Mouse (Mus musculus): Measurements from ENCODE around the gene Nt5c2. TPM values are rescaled to one million over a fixed set of nuclear protein-coding genes. Genes with fewer than 3 reads are reported as not detected.
"Not testable (repeated sequence)": the region's sequence is repeated elsewhere in the genome, so short reads cannot be mapped to it uniquely, and the experiment has no call there.

Gene Nt5c2
- total RNA-seq, 2 experiments from 2014 or later: 20.2 to 22.4 TPM

GRCm38 (mm10) chr19:46990625-46991024 is 24.3 kb downstream of the Nt5c2 start:
- not testable (repeated sequence) for ATAC-seq (replicated peaks; ENCODE audit: low FRiP score, poor library complexity, severe bottlenecking)

GRCm38 (mm10) chr19:46990153-46990518 is 24.8 kb downstream of the Nt5c2 start:
- no peak for ATAC-seq (replicated peaks; ENCODE audit: low FRiP score, poor library complexity, severe bottlenecking)

GRCm38 (mm10) chr19:46989479-46990152 is 25.3 kb downstream of the Nt5c2 start:
- ATAC-seq (replicated peaks; ENCODE audit: low FRiP score, poor library complexity, severe bottlenecking): 0 out of 2 replicates have a peak, but pooled peaks have one; percentile 21

- peak; percentile 66 for ATAC-seq (replicated peaks; ENCODE audit: low FRiP score, poor library complexity, severe bottlenecking)
These were observed 26.5 kb downstream of the Nt5c2 start for GRCm38 (mm10) chr19:46988231-46989087.

- no peak for ATAC-seq (replicated peaks; ENCODE audit: low FRiP score, poor library complexity, severe bottlenecking)
These were observed 27.3 kb downstream of the Nt5c2 start for GRCm38 (mm10) chr19:46987646-46988045.

- peak; percentile 42; the same call in 1 of the 2 replicates for ATAC-seq (replicated peaks; ENCODE audit: low FRiP score, poor library complexity, severe bottlenecking)
These were observed 30.0 kb downstream of the Nt5c2 start for GRCm38 (mm10) chr19:46984726-46985622.

- ATAC-seq (replicated peaks; ENCODE audit: low FRiP score, poor library complexity, severe bottlenecking): peak; percentile 79
These were observed 31.0 kb downstream of the Nt5c2 start for GRCm38 (mm10) chr19:46983966-46984380.

GRCm38 (mm10) chr19:46983352-46983965 is 31.5 kb downstream of the Nt5c2 start:
- ATAC-seq (replicated peaks; ENCODE audit: low FRiP score, poor library complexity, severe bottlenecking): peak; percentile 48

GRCm38 (mm10) chr19:46981462-46981861 is 33.5 kb downstream of the Nt5c2 start:
- no peak for ATAC-seq (replicated peaks; ENCODE audit: low FRiP score, poor library complexity, severe bottlenecking)

GRCm38 (mm10) chr19:46979781-46980105 is 35.2 kb downstream of the Nt5c2 start:
- ATAC-seq (replicated peaks; ENCODE audit: low FRiP score, poor library complexity, severe bottlenecking): no peak

- ATAC-seq (replicated peaks; ENCODE audit: low FRiP score, poor library complexity, severe bottlenecking): no peak
These were observed 35.8 kb downstream of the Nt5c2 start for GRCm38 (mm10) chr19:46978920-46979780.

- ATAC-seq (replicated peaks; ENCODE audit: low FRiP score, poor library complexity, severe bottlenecking): not testable (repeated sequence)
These were observed 36.9 kb downstream of the Nt5c2 start for GRCm38 (mm10) chr19:46978069-46978468.

GRCm38 (mm10) chr19:46977460-46977859 is 37.5 kb downstream of the Nt5c2 start:
- no peak for ATAC-seq (replicated peaks; ENCODE audit: low FRiP score, poor library complexity, severe bottlenecking)

- ATAC-seq (replicated peaks; ENCODE audit: low FRiP score, poor library complexity, severe bottlenecking): no peak
These were observed 38.2 kb downstream of the Nt5c2 start for GRCm38 (mm10) chr19:46976743-46977142.

GRCm38 (mm10) chr19:46975997-46976396 is 39.0 kb downstream of the Nt5c2 start:
- no peak for ATAC-seq (replicated peaks; ENCODE audit: low FRiP score, poor library complexity, severe bottlenecking)

- ATAC-seq (replicated peaks; ENCODE audit: low FRiP score, poor library complexity, severe bottlenecking): no peak
These were observed 39.4 kb downstream of the Nt5c2 start for GRCm38 (mm10) chr19:46975565-46975964.

GRCm38 (mm10) chr19:46972159-46972558 is 42.8 kb downstream of the Nt5c2 start:
- no peak for ATAC-seq (replicated peaks; ENCODE audit: low FRiP score, poor library complexity, severe bottlenecking)

- no peak for ATAC-seq (replicated peaks; ENCODE audit: low FRiP score, poor library complexity, severe bottlenecking)
These were observed 43.2 kb downstream of the Nt5c2 start for GRCm38 (mm10) chr19:46971712-46972111.

Data from erythroblast, adult 5-6 weeks (primary cell).